Mouse (Mus musculus): Measurements from ENCODE around the gene Efcab10. TPM values are rescaled to one million over a fixed set of nuclear protein-coding genes. Genes with fewer than 3 reads are reported as not detected.

The Efcab10 gene
- polyA plus RNA-seq (2012; rRNA removed), result not detected in 2 replicates

GRCm38 (mm10) chr12:33394804-33395623 is at the start of gene Efcab10:
Gene Efcab10 (plus strand): TSS chr12:33394854.

GRCm38 (mm10) chr12:33429387-33430160 is 34.9 kb downstream of the Efcab10 start, which contains the start of gene Twistnb:
Gene Twistnb (plus strand): TSS chr12:33429635.

Other genes starting within 250 kb of the Efcab10 start
- gene Atxn7l1, start 247.2 kb upstream of the Efcab10 start, polyA plus RNA-seq (2012; rRNA removed), result 11.0 and 12.1 TPM in 2 replicates
- gene Twistnb, start 34.8 kb downstream of the Efcab10 start, polyA plus RNA-seq (2012; rRNA removed), result 3.6 TPM in 2 replicates

Data from liver, embryonic 18 days (tissue).